Mouse (Mus musculus) embryonic facial prominence, embryonic 11.5 days (tissue): Measurements from ENCODE around the gene Kifc3. TPM values are rescaled to one million over a fixed set of nuclear protein-coding genes. Genes with fewer than 3 reads are reported as not detected.

Source experiments
- ATAC-seq: fragments of 200-750 bp; cut with Nextera tagmentation; replicated peaks from 2 replicates; pipeline ENCODE4 v1.8.0; 2017; ENCODE audit warnings: low read depth; ENCODE audit not compliant: insufficient number of reproducible peaks, low FRiP score, low TSS enrichment
- DNase-seq: peaks from one replicate; pipeline ENCODE4 v3.0.0-alpha.2; 2015; ENCODE audit warnings: low spot score
- H3K27ac ChIP-seq: fragments of 300-500 bp; sonication (generic); replicated peaks from 2 replicates; pipeline ENCODE4 v1.5.1; 2014; ENCODE audit warnings: mild to moderate bottlenecking, low read depth, low read length, control low read depth
- H3K27me3 ChIP-seq: fragments of 300-500 bp; sonication (generic); 2 replicates; pipeline ENCODE4 v1.6.1; 2014; ENCODE audit warnings: mild to moderate bottlenecking, low read length, moderate library complexity, mixed read lengths; ENCODE audit not compliant: control insufficient read depth, insufficient read depth
- H3K36me3 ChIP-seq: fragments of 300-500 bp; sonication (generic); replicated peaks from 2 replicates; pipeline ENCODE4 v1.6.1; 2014; ENCODE audit warnings: low read depth, mild to moderate bottlenecking, low read length, moderate library complexity, mixed read lengths; ENCODE audit not compliant: control insufficient read depth, insufficient read depth
- H3K4me1 ChIP-seq: fragments of 300-500 bp; sonication (generic); 2 replicates; pipeline ENCODE4 v1.6.1; 2014; ENCODE audit warnings: low read length, mixed read lengths; ENCODE audit not compliant: control insufficient read depth, insufficient read depth
- H3K4me2 ChIP-seq: fragments of 300-500 bp; sonication (generic); 2 replicates; pipeline ENCODE4 v1.6.1; 2014; ENCODE audit warnings: low read depth, mild to moderate bottlenecking, control low read depth, low read length, moderate library complexity
- H3K4me3 ChIP-seq: fragments of 300-500 bp; sonication (generic); 2 replicates; pipeline ENCODE4 v1.5.1; 2014; ENCODE audit warnings: low read depth, low read length, control low read depth
- H3K9ac ChIP-seq: fragments of 300-500 bp; sonication (generic); replicated peaks from 2 replicates; pipeline ENCODE4 v1.6.1; 2014; ENCODE audit warnings: mild to moderate bottlenecking, control low read depth, low read length
- H3K9me3 ChIP-seq: fragments of 300-500 bp; sonication (generic); replicated peaks from 2 replicates; pipeline ENCODE4 v1.6.1; 2016; ENCODE audit warnings: mild to moderate bottlenecking, low read length, inconsistent platforms, mixed read lengths; ENCODE audit not compliant: control insufficient read depth
- WGBS: fragments of 180-500 bp; shearing (Covaris S2); extraction: QIAGEN DNeasy Blood & Tissue Kit; methylation state at CpG from one replicate; pipeline ENCODE4 v1.1.7; 2014; 5-methylcytosine and 5-hydroxymethylcytosine counted together
- polyA plus RNA-seq: library from polyadenylated mRNA; unstranded; fragments of >200 nt; fragmentation: Nextera tagmentation; extraction: Ambion mirVana; gene quantifications from 2 replicates; pipeline ENCODE4 v1.2.1, GENCODE M21; 2014

Gene Kifc3
- polyA plus RNA-seq, 1 experiment from 2014 or later, result 3.9 TPM

DNA sequence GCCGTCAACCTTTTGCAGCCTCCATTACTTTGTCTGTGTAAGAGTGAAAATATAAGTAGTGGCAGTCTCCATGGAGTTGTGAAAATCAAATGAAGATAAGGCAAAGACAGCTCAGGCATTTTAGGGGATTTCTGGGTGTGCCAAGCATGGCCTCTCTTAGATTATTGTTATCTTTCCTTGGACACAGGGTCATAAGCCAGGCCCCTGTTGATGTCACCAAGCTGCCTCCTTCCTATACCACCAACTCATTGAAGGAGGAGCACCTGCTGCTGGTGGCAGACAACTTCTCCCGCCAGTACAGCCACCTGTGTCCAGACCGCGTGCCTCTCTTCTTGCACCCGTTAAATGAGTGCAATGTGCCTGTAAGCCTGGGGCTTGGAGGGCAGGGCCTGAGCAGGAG, 146.2 kb downstream of the Kifc3 start:
- no peak overlapping the region for H3K27ac ChIP-seq
- WGBS, result 85% methylated on average over 5 of the region's 5 CpGs
- no peaks in the 10 kb centered on the region for H3K36me3 ChIP-seq
- H3K4me1 ChIP-seq, result no peaks in the 10 kb centered on the region
- no peaks in the 10 kb centered on the region for H3K9me3 ChIP-seq
- H3K9ac ChIP-seq, result no peak overlapping the region
- ATAC-seq, result no peak
- no peak for DNase-seq
- no peak overlapping the region for H3K4me2 ChIP-seq
- H3K4me3 ChIP-seq, result no peak overlapping the region
- no peaks in the 10 kb centered on the region for H3K27me3 ChIP-seq

DNA sequence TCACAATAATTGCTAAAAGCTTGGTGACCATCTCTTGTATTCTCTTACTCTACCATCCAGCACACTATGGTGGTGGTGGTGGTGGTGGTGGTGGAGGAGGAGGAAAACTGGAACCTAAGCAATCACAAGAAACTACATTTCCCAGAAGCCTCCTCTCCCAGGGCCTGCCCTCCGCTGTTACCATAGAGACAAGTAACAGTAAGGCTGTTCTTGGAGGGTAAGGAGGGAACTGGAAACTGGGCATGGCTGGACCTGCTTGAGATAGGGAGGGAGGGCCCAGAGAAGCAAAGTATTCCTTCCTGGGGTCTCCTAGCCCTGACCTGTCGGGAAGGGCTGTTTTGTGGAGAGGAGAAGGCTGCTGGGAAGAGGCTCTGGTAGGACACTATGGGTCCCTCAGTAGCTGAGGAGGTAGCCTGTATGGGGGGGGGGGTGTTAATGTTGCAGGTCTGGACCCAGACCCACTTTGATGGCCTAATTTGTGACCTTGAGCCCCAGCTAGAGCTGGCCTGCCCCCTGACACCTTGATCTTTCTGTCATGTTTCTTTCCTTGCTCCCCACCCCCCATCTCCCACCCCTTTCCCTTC, 147.6 kb downstream of the Kifc3 start, which contains the start of gene Drc7:
Drc7 (plus strand) TSS at position 177 of the 584 bp plus-strand sequence.
- H3K9me3 ChIP-seq, result no peaks in the 10 kb centered on the region
- no peak within 1 kb of the TSS for H3K4me3 ChIP-seq
- H3K27ac ChIP-seq, result no peak within 1 kb of the TSS
- no peaks in the 10 kb centered on the region for H3K36me3 ChIP-seq
- H3K27me3 ChIP-seq, result no peaks in the 10 kb centered on the region
- DNase-seq (peak; percentile 55), ATAC-seq (0 out of 2 replicates have a peak, but pooled peaks have one; percentile 41)
- WGBS, result 18% methylated on average over 2 of the region's 2 CpGs
- no peak within 1 kb of the TSS for H3K4me2 ChIP-seq
- H3K4me1 ChIP-seq, result no peaks in the 10 kb centered on the region
- H3K9ac ChIP-seq, result no peak within 1 kb of the TSS

- H3K4me3 ChIP-seq, result no peak overlapping the region
- H3K9me3 ChIP-seq, result no peaks in the 10 kb centered on the region
- H3K4me1 ChIP-seq, result no peaks in the 10 kb centered on the region
- no peak overlapping the region for H3K27ac ChIP-seq
- ATAC-seq, result no peak
- 67% methylated on average over 6 of the region's 6 CpGs for WGBS
- no peak overlapping the region for H3K4me2 ChIP-seq
- H3K36me3 ChIP-seq, result no peaks in the 10 kb centered on the region
- H3K27me3 ChIP-seq, result no peaks in the 10 kb centered on the region
- no peak overlapping the region for H3K9ac ChIP-seq
- no peak for DNase-seq
These were observed 148.2 kb downstream of the Kifc3 start for GRCm38 (mm10) chr8:95054438-95054837.

Other genes with a start within 250 kb of the Kifc3 start
- 31.4 and 33.2 TPM in 2 replicates for gene Adgrg1, start 228.1 kb downstream of the Kifc3 start, polyA plus RNA-seq
- 2.0 and 3.2 TPM in 2 replicates for gene Adgrg3, start 185.1 kb downstream of the Kifc3 start, polyA plus RNA-seq
- gene Drc7, start 147.7 kb downstream of the Kifc3 start, polyA plus RNA-seq, result not detected in 2 replicates
- 21.6 and 25.7 TPM in 2 replicates for gene Katnb1, start 121.6 kb downstream of the Kifc3 start, polyA plus RNA-seq
- gene Cngb1, start 103.8 kb upstream of the Kifc3 start, polyA plus RNA-seq, result 0.10 and 0.32 TPM in 2 replicates
- not detected in 2 replicates for gene Tepp, start 107.8 kb upstream of the Kifc3 start, polyA plus RNA-seq
- gene Zfp319, start 129.1 kb upstream of the Kifc3 start, polyA plus RNA-seq, result 6.6 and 7.2 TPM in 2 replicates
- 36.5 and 37.6 TPM in 2 replicates for gene Usb1, start 129.5 kb upstream of the Kifc3 start, polyA plus RNA-seq
- gene Mmp15, start 149.5 kb upstream of the Kifc3 start, polyA plus RNA-seq, result 8.9 and 9.9 TPM in 2 replicates
- gene Cfap20, start 232.1 kb upstream of the Kifc3 start, polyA plus RNA-seq, result 146 and 160 TPM in 2 replicates